Mouse (Mus musculus): ENCODE results near the gene Gpa33. TPM values are rescaled to one million over a fixed set of nuclear protein-coding genes. Genes with fewer than 3 reads are reported as not detected.

The Gpa33 gene
- polyA plus RNA-seq, 1 experiment from 2014 or later: 161 TPM

GRCm38 (mm10) chr1:166117866-166118639 is 12.0 kb upstream of the Gpa33 start:
- H3K36me3 ChIP-seq (ENCODE audit: control insufficient read depth, insufficient read depth): no peaks in the 10 kb centered on the region
- 55% methylated on average over 13 of the region's 13 CpGs for WGBS
- no peak overlapping the region for H3K27ac ChIP-seq (ENCODE audit: low read depth, low read length)
- TF ChIP-seq CTCF (IDR thresholded peaks at IDR 0.05; ENCODE audit: low read depth): no peak
- ATAC-seq: no peak
- H3K4me3 ChIP-seq (ENCODE audit: low read depth, low read length): no peak overlapping the region
- no peak overlapping the region for H3K4me2 ChIP-seq (replicated peaks; ENCODE audit: low read depth)
- H3K27me3 ChIP-seq (replicated peaks; ENCODE audit: control insufficient read depth, insufficient read depth, low read length): no peaks in the 10 kb centered on the region
- H3K4me1 ChIP-seq (replicated peaks; ENCODE audit: control insufficient read depth, insufficient read depth, low read length): no peaks in the 10 kb centered on the region
- no peaks in the 10 kb centered on the region for H3K9me3 ChIP-seq (ENCODE audit: control insufficient read depth)
- H3K9ac ChIP-seq (ENCODE audit: low read depth, low read length): no peak overlapping the region

GRCm38 (mm10) chr1:166122114-166122513 is 7.9 kb upstream of the Gpa33 start:
- no peak for ATAC-seq
- H3K4me2 ChIP-seq (replicated peaks; ENCODE audit: low read depth): no peak overlapping the region
- H3K27me3 ChIP-seq (replicated peaks; ENCODE audit: control insufficient read depth, insufficient read depth, low read length): no peaks in the 10 kb centered on the region
- no peak overlapping the region for H3K27ac ChIP-seq (ENCODE audit: low read depth, low read length)
- no peaks in the 10 kb centered on the region for H3K4me1 ChIP-seq (replicated peaks; ENCODE audit: control insufficient read depth, insufficient read depth, low read length)
- 65% methylated on average over 7 of the region's 7 CpGs for WGBS
- no peaks in the 10 kb centered on the region for H3K9me3 ChIP-seq (ENCODE audit: control insufficient read depth)
- no peak for TF ChIP-seq CTCF (IDR thresholded peaks at IDR 0.05; ENCODE audit: low read depth)
- no peaks in the 10 kb centered on the region for H3K36me3 ChIP-seq (ENCODE audit: control insufficient read depth, insufficient read depth)
- no peak overlapping the region for H3K9ac ChIP-seq (ENCODE audit: low read depth, low read length)
- H3K4me3 ChIP-seq (ENCODE audit: low read depth, low read length): no peak overlapping the region

GRCm38 (mm10) chr1:166123045-166123444 is 7.0 kb upstream of the Gpa33 start:
- H3K4me1 ChIP-seq (replicated peaks; ENCODE audit: control insufficient read depth, insufficient read depth, low read length): peaks cover 3% of the 10 kb centered on the region; the same call in 1 of the 2 replicates
- no peaks in the 10 kb centered on the region for H3K27me3 ChIP-seq (replicated peaks; ENCODE audit: control insufficient read depth, insufficient read depth, low read length)
- no peak overlapping the region for H3K27ac ChIP-seq (ENCODE audit: low read depth, low read length)
- H3K4me2 ChIP-seq (replicated peaks; ENCODE audit: low read depth): no peak overlapping the region
- no peaks in the 10 kb centered on the region for H3K36me3 ChIP-seq (ENCODE audit: control insufficient read depth, insufficient read depth)
- no peak overlapping the region for H3K9ac ChIP-seq (ENCODE audit: low read depth, low read length)
- H3K4me3 ChIP-seq (ENCODE audit: low read depth, low read length): no peak overlapping the region
- 97% methylated on average over 1 of the region's 1 CpGs for WGBS
- H3K9me3 ChIP-seq (ENCODE audit: control insufficient read depth): no peaks in the 10 kb centered on the region
- TF ChIP-seq CTCF (IDR thresholded peaks at IDR 0.05; ENCODE audit: low read depth): peak; percentile 34
- no peak for ATAC-seq

- no peak overlapping the region for H3K4me2 ChIP-seq (replicated peaks; ENCODE audit: low read depth)
- H3K27ac ChIP-seq (ENCODE audit: low read depth, low read length): no peak overlapping the region
- no peak for TF ChIP-seq CTCF (IDR thresholded peaks at IDR 0.05; ENCODE audit: low read depth)
- ATAC-seq: no peak
- H3K4me3 ChIP-seq (ENCODE audit: low read depth, low read length): no peak overlapping the region
- peaks cover 3% of the 10 kb centered on the region; the same call in 1 of the 2 replicates for H3K4me1 ChIP-seq (replicated peaks; ENCODE audit: control insufficient read depth, insufficient read depth, low read length)
- no peaks in the 10 kb centered on the region for H3K27me3 ChIP-seq (replicated peaks; ENCODE audit: control insufficient read depth, insufficient read depth, low read length)
- H3K9ac ChIP-seq (ENCODE audit: low read depth, low read length): no peak overlapping the region
- no peaks in the 10 kb centered on the region for H3K9me3 ChIP-seq (ENCODE audit: control insufficient read depth)
- 95% methylated on average over 8 of the region's 8 CpGs for WGBS
- H3K36me3 ChIP-seq (ENCODE audit: control insufficient read depth, insufficient read depth): no peaks in the 10 kb centered on the region
Measured at GRCm38 (mm10) chr1:166123751-166124150, 6.3 kb upstream of the Gpa33 start.

GRCm38 (mm10) chr1:166124932-166125593 is 5.0 kb upstream of the Gpa33 start:
- peaks cover 3% of the 10 kb centered on the region; the same call in 1 of the 2 replicates for H3K4me1 ChIP-seq (replicated peaks; ENCODE audit: control insufficient read depth, insufficient read depth, low read length)
- H3K9me3 ChIP-seq (ENCODE audit: control insufficient read depth): no peaks in the 10 kb centered on the region
- H3K9ac ChIP-seq (ENCODE audit: low read depth, low read length): no peak overlapping the region
- H3K27ac ChIP-seq (ENCODE audit: low read depth, low read length): no peak overlapping the region
- TF ChIP-seq CTCF (IDR thresholded peaks at IDR 0.05; ENCODE audit: low read depth): no peak
- WGBS: 43% methylated on average over 8 of the region's 8 CpGs
- H3K4me2 ChIP-seq (replicated peaks; ENCODE audit: low read depth): no peak overlapping the region
- H3K4me3 ChIP-seq (ENCODE audit: low read depth, low read length): no peak overlapping the region
- peak; percentile 57 for ATAC-seq
- no peaks in the 10 kb centered on the region for H3K27me3 ChIP-seq (replicated peaks; ENCODE audit: control insufficient read depth, insufficient read depth, low read length)
- H3K36me3 ChIP-seq (ENCODE audit: control insufficient read depth, insufficient read depth): no peaks in the 10 kb centered on the region

- no peak overlapping the region for H3K4me3 ChIP-seq (ENCODE audit: low read depth, low read length)
- peaks cover 3% of the 10 kb centered on the region; the same call in 1 of the 2 replicates for H3K4me1 ChIP-seq (replicated peaks; ENCODE audit: control insufficient read depth, insufficient read depth, low read length)
- no peak for TF ChIP-seq CTCF (IDR thresholded peaks at IDR 0.05; ENCODE audit: low read depth)
- no peak overlapping the region for H3K27ac ChIP-seq (ENCODE audit: low read depth, low read length)
- no peaks in the 10 kb centered on the region for H3K9me3 ChIP-seq (ENCODE audit: control insufficient read depth)
- H3K36me3 ChIP-seq (ENCODE audit: control insufficient read depth, insufficient read depth): no peaks in the 10 kb centered on the region
- WGBS: 93% methylated on average over 6 of the region's 6 CpGs
- no peak for ATAC-seq
- H3K27me3 ChIP-seq (replicated peaks; ENCODE audit: control insufficient read depth, insufficient read depth, low read length): no peaks in the 10 kb centered on the region
- no peak overlapping the region for H3K4me2 ChIP-seq (replicated peaks; ENCODE audit: low read depth)
- H3K9ac ChIP-seq (ENCODE audit: low read depth, low read length): no peak overlapping the region
Measured at GRCm38 (mm10) chr1:166126290-166126689, 3.7 kb upstream of the Gpa33 start.

All from intestine, postnatal 0 days (tissue).